In the genomic region with DNA sequence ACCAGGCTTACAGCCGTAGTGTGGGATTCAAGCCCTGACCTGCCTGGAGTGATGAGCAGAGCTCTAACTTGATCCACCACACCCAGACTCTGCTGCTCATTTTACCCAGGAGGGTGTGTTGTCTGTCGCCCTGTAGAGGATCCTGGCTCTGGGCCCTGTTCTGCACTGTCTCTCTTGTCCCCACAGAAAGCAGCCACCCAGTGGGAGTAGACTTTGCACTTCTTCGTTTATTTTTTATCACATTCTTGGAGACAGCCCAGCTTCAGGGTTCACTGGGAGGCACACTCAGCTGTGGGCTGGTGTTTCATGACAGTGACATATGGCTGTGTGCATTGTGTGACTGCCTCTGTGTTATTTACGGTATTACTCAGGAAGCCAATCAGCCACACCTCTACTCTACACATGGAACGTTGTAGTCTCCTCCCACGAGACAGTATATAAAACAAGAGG, we compare ENCODE assay signal across 9 mouse cellular contexts. TPM values are rescaled to one million over a fixed set of nuclear protein-coding genes. Genes with fewer than 3 reads are reported as not detected.
A peak's percentile ranks its signal among the peaks of the same experiment; 100 is the strongest.
DNase-seq lines count a peak whose midpoint lies in the region; ATAC-seq and TF ChIP-seq lines count a peak whose summit lies in the region.
"Had no signal": no experiment of that assay in that cellular context is flagged by ENCODE, and none has a peak within 500 bp of the region (broad histone marks: within the 10 kb centered on the region; RNA-seq: fewer than 3 reads in every experiment).

No protein-coding gene starts in this region.

- DNase-seq in forebrain, embryonic 10.5 days (ENCODE audit: extremely low spot score, low spot score) = no peak
- DNase-seq in brain, embryonic 14.5 days (ENCODE audit: low read depth) = peak; percentile 13
- DNase-seq in kidney, adult 18-20 months = peak; percentile 59
- DNase-seq in ovary, postnatal 36 days (ENCODE audit: low spot score) = no peak

- H3K27me3 ChIP-seq in forebrain, embryonic 15.5 days = no peaks in the 10 kb centered on the region
- H3K27me3 ChIP-seq in forebrain, embryonic 10.5 days (ENCODE audit: poor library complexity, severe bottlenecking) = no peaks in the 10 kb centered on the region
- no peaks in the 10 kb centered on the region for H3K27me3 ChIP-seq in liver, embryonic 12.5 days (replicated peaks)
- no peaks in the 10 kb centered on the region for H3K27me3 ChIP-seq in small intestine, adult 2 months (ENCODE audit: control insufficient read depth, insufficient read depth, low read length)

- 0 out of 2 replicates have a peak, but pooled peaks have one; percentile 26 for ATAC-seq in forebrain, embryonic 15.5 days (replicated peaks)
- peak; percentile 48 for ATAC-seq in liver, embryonic 12.5 days
- ATAC-seq in granulocyte monocyte progenitor cell, adult 5-6 weeks (replicated peaks; ENCODE audit: poor library complexity, severe bottlenecking) = no peak; the same call in 1 of the 2 replicates

- H3K4me2 ChIP-seq in forebrain, embryonic 15.5 days (replicated peaks) = no peak overlapping the region
- H3K4me2 ChIP-seq in liver, embryonic 12.5 days = no peak overlapping the region

- no peak for TF ChIP-seq CTCF in brain, embryonic 14.5 days (IDR thresholded peaks at IDR 0.05; ENCODE audit: borderline replicate concordance, extremely low read depth, insufficient read depth, insufficient read length)
- TF ChIP-seq CTCF in small intestine, adult 2 months (IDR thresholded peaks at IDR 0.05; ENCODE audit: extremely low read depth, insufficient read length, insufficient replicate concordance, low read depth, low read length) = 0 out of 2 replicates have a peak, but pooled peaks have one; percentile 1

- H3K36me3 ChIP-seq in forebrain, embryonic 15.5 days = no peaks in the 10 kb centered on the region
- no peaks in the 10 kb centered on the region for H3K36me3 ChIP-seq in forebrain, embryonic 10.5 days (replicated peaks)
- no peaks in the 10 kb centered on the region for H3K36me3 ChIP-seq in liver, embryonic 12.5 days
- no peaks in the 10 kb centered on the region for H3K36me3 ChIP-seq in small intestine, adult 2 months (ENCODE audit: control insufficient read depth, insufficient read depth, low read length)

- no peak for TF ChIP-seq POLR2A in brain, embryonic 14.5 days (IDR thresholded peaks at IDR 0.05; ENCODE audit: borderline replicate concordance, extremely low read depth, insufficient read depth, insufficient read length, poor library complexity, severe bottlenecking)
- TF ChIP-seq POLR2A in small intestine, adult 2 months (IDR thresholded peaks at IDR 0.05; ENCODE audit: low read depth, low read length) = no peak

- H3K4me3 ChIP-seq in forebrain, embryonic 15.5 days = no peak overlapping the region
- no peak overlapping the region for H3K4me3 ChIP-seq in forebrain, embryonic 10.5 days
- no peak overlapping the region for H3K4me3 ChIP-seq in liver, embryonic 12.5 days
- H3K4me3 ChIP-seq in small intestine, adult 2 months (ENCODE audit: low read depth, low read length) = no peak overlapping the region

- no peaks in the 10 kb centered on the region for H3K9me3 ChIP-seq in forebrain, embryonic 15.5 days
- no peaks in the 10 kb centered on the region for H3K9me3 ChIP-seq in forebrain, embryonic 10.5 days
- no peaks in the 10 kb centered on the region for H3K9me3 ChIP-seq in liver, embryonic 12.5 days (replicated peaks)

- WGBS in forebrain, embryonic 15.5 days = 72% methylated on average over 6 of the region's 6 CpGs
- 79% methylated on average over 6 of the region's 6 CpGs for WGBS in forebrain, embryonic 10.5 days
- 20% methylated on average over 6 of the region's 6 CpGs for WGBS in liver, embryonic 12.5 days (ENCODE audit: insufficient replicate concordance)
- 8% methylated on average over 6 of the region's 6 CpGs for WGBS in small intestine, adult 2 months

- no peak overlapping the region for H3K9ac ChIP-seq in forebrain, embryonic 15.5 days (replicated peaks)
- H3K9ac ChIP-seq in liver, embryonic 12.5 days = no peak overlapping the region

- no peak overlapping the region for H3K27ac ChIP-seq in forebrain, embryonic 15.5 days (replicated peaks)
- no peak overlapping the region for H3K27ac ChIP-seq in forebrain, embryonic 10.5 days
- H3K27ac ChIP-seq in liver, embryonic 12.5 days = peak overlapping the region; percentile 66
- H3K27ac ChIP-seq in small intestine, adult 2 months (ENCODE audit: insufficient read depth, low read depth, low read length) = peak overlapping the region; percentile 74

- peaks cover 7% of the 10 kb centered on the region; the same call in 1 of the 2 replicates for H3K4me1 ChIP-seq in forebrain, embryonic 15.5 days
- H3K4me1 ChIP-seq in forebrain, embryonic 10.5 days = peaks cover 29% of the 10 kb centered on the region
- H3K4me1 ChIP-seq in liver, embryonic 12.5 days = peaks cover 39% of the 10 kb centered on the region
- H3K4me1 ChIP-seq in small intestine, adult 2 months (ENCODE audit: control insufficient read depth, insufficient read depth, insufficient read length, low read length) = peaks cover 15% of the 10 kb centered on the region

RNA-seq across cellular contexts. Expression of a gene that starts 23.6 kb away (rescaled TPM):
- polyA plus RNA-seq in forebrain, embryonic 15.5 days (2015; fragmentation: Nextera tagmentation; extraction: Ambion mirVana) = 1.0 and 1.2 TPM in 2 replicates
- polyA plus RNA-seq in forebrain, embryonic 10.5 days (2016; fragmentation: Nextera tagmentation; extraction: Ambion mirVana) = 3.1 and 3.4 TPM in 2 replicates
- polyA plus RNA-seq in brain, embryonic 14.5 days (2012; rRNA removed) = 0.77 and 1.4 TPM in 2 replicates
- polyA plus RNA-seq in liver, embryonic 12.5 days (2016; fragmentation: Nextera tagmentation; extraction: Ambion mirVana) = 4.8 and 5.2 TPM in 2 replicates
- 6.5 and 6.9 TPM in 2 replicates for polyA plus RNA-seq in small intestine, adult 2 months (2012; rRNA removed)
- 92.8 and 93.0 TPM in 2 replicates for total RNA-seq in granulocyte monocyte progenitor cell, adult 5-6 weeks (2014; fragmentation: Nextera tagmentation)
- total RNA-seq in granulocyte monocyte progenitor cell, adult 5-6 weeks (2017) = 171 and 187 TPM in 2 replicates

RNA-seq across cellular contexts. Expression of a gene that starts 28.1 kb away (rescaled TPM):
- polyA plus RNA-seq in forebrain, embryonic 15.5 days (2015; fragmentation: Nextera tagmentation; extraction: Ambion mirVana) = 11.7 and 12.7 TPM in 2 replicates
- 14.9 and 15.4 TPM in 2 replicates for polyA plus RNA-seq in forebrain, embryonic 10.5 days (2016; fragmentation: Nextera tagmentation; extraction: Ambion mirVana)
- 14.0 and 18.7 TPM in 2 replicates for polyA plus RNA-seq in brain, embryonic 14.5 days (2012; rRNA removed)
- 8.0 and 8.3 TPM in 2 replicates for polyA plus RNA-seq in liver, embryonic 12.5 days (2016; fragmentation: Nextera tagmentation; extraction: Ambion mirVana)
- polyA plus RNA-seq in small intestine, adult 2 months (2012; rRNA removed) = 3.7 and 5.0 TPM in 2 replicates
- 32.5 and 38.2 TPM in 2 replicates for total RNA-seq in granulocyte monocyte progenitor cell, adult 5-6 weeks (2014; fragmentation: Nextera tagmentation)
- 7.3 and 9.1 TPM in 2 replicates for total RNA-seq in granulocyte monocyte progenitor cell, adult 5-6 weeks (2017)

RNA-seq across cellular contexts. Expression of a gene that starts 33.4 kb away (rescaled TPM):
- not detected in 2 replicates for polyA plus RNA-seq in forebrain, embryonic 15.5 days (2015; fragmentation: Nextera tagmentation; extraction: Ambion mirVana)
- polyA plus RNA-seq in forebrain, embryonic 10.5 days (2016; fragmentation: Nextera tagmentation; extraction: Ambion mirVana) = not detected in 2 replicates
- polyA plus RNA-seq in brain, embryonic 14.5 days (2012; rRNA removed) = 0.09 TPM in 1 of 2 replicates, not detected in the other
- polyA plus RNA-seq in liver, embryonic 12.5 days (2016; fragmentation: Nextera tagmentation; extraction: Ambion mirVana) = not detected in 2 replicates
- 0.18 and 0.88 TPM in 2 replicates for polyA plus RNA-seq in small intestine, adult 2 months (2012; rRNA removed)
- total RNA-seq in granulocyte monocyte progenitor cell, adult 5-6 weeks (2014; fragmentation: Nextera tagmentation) = 1.6 and 7.0 TPM in 2 replicates
- 1.8 TPM in 1 of 2 replicates, not detected in the other for total RNA-seq in granulocyte monocyte progenitor cell, adult 5-6 weeks (2017)

RNA-seq across cellular contexts. Expression of a gene that starts 34.0 kb away (rescaled TPM):
- polyA plus RNA-seq in forebrain, embryonic 15.5 days (2015; fragmentation: Nextera tagmentation; extraction: Ambion mirVana) = not detected in 2 replicates
- not detected in 2 replicates for polyA plus RNA-seq in forebrain, embryonic 10.5 days (2016; fragmentation: Nextera tagmentation; extraction: Ambion mirVana)
- 0.10 TPM in 1 of 2 replicates, not detected in the other for polyA plus RNA-seq in brain, embryonic 14.5 days (2012; rRNA removed)
- polyA plus RNA-seq in liver, embryonic 12.5 days (2016; fragmentation: Nextera tagmentation; extraction: Ambion mirVana) = not detected in 2 replicates
- polyA plus RNA-seq in small intestine, adult 2 months (2012; rRNA removed) = not detected in 2 replicates
- total RNA-seq in granulocyte monocyte progenitor cell, adult 5-6 weeks (2014; fragmentation: Nextera tagmentation) = not detected in 2 replicates
- not detected in 2 replicates for total RNA-seq in granulocyte monocyte progenitor cell, adult 5-6 weeks (2017)
- polyA plus RNA-seq: cortical plate, adult 2 months had no signal

RNA-seq across cellular contexts. Expression of a gene that starts 45.0 kb away (rescaled TPM):
- 123 and 125 TPM in 2 replicates for polyA plus RNA-seq in forebrain, embryonic 15.5 days (2015; fragmentation: Nextera tagmentation; extraction: Ambion mirVana)
- 157 and 160 TPM in 2 replicates for polyA plus RNA-seq in forebrain, embryonic 10.5 days (2016; fragmentation: Nextera tagmentation; extraction: Ambion mirVana)
- 64.6 and 72.0 TPM in 2 replicates for polyA plus RNA-seq in brain, embryonic 14.5 days (2012; rRNA removed)
- polyA plus RNA-seq in liver, embryonic 12.5 days (2016; fragmentation: Nextera tagmentation; extraction: Ambion mirVana) = 92.7 and 93.7 TPM in 2 replicates
- 1.9 and 3.6 TPM in 2 replicates for polyA plus RNA-seq in small intestine, adult 2 months (2012; rRNA removed)
- 87.9 and 106 TPM in 2 replicates for total RNA-seq in granulocyte monocyte progenitor cell, adult 5-6 weeks (2014; fragmentation: Nextera tagmentation)
- total RNA-seq in granulocyte monocyte progenitor cell, adult 5-6 weeks (2017) = 172 and 197 TPM in 2 replicates

Comparison
In these comparisons a context has a peak if more than half of its experiments do, and no peak if none do; other contexts are left out.
1. H3K27ac ChIP-seq: peak in liver, embryonic 12.5 days (single experiment) and small intestine, adult 2 months (single experiment); none in forebrain, embryonic 15.5 days (single experiment) and forebrain, embryonic 10.5 days (single experiment).
2. DNase-seq: peak in brain, embryonic 14.5 days (single experiment) and kidney, adult 18-20 months (single experiment); none in forebrain, embryonic 10.5 days (single experiment) and ovary, postnatal 36 days (single experiment).